Mouse (Mus musculus) ES-E14 (cell line): ENCODE measurements around the gene Adora2b. TPM values are rescaled to one million over a fixed set of nuclear protein-coding genes. Genes with fewer than 3 reads are reported as not detected.

Experiments used
- DNase-seq: peaks from one replicate; pipeline ENCODE4 v3.0.0-alpha.2; 2013; ENCODE audit warnings: low read depth, low spot score
- H3K27ac ChIP-seq: 2 replicates; pipeline ENCODE4 v1.5.1; 2012; ENCODE audit warnings: low read depth, mild to moderate bottlenecking, low read length, moderate library complexity, mixed read lengths; ENCODE audit not compliant: poor library complexity, insufficient read depth, severe bottlenecking
- H3K36me3 ChIP-seq: 2 replicates; pipeline ENCODE4 v1.6.1; 2012; ENCODE audit warnings: mild to moderate bottlenecking, low read length, moderate library complexity, mixed read lengths; ENCODE audit not compliant: control insufficient read depth, poor library complexity, insufficient read depth, severe bottlenecking
- H3K4me1 ChIP-seq, 2 experiments: fragments of 150-350 bp in 1 of 2; sonication (generic) in 1 of 2; 2 replicates each; pipeline ENCODE4 v1.6.1; 2012; ENCODE audit warnings: low read length in 2 of 2, mild to moderate bottlenecking in 1 of 2, mixed read lengths in 1 of 2; ENCODE audit not compliant: control insufficient read depth in 2 of 2, insufficient read depth in 2 of 2, poor library complexity in 1 of 2
- H3K4me3 ChIP-seq, 2 experiments: fragments of 150-350 bp in 1 of 2; sonication (generic) in 1 of 2; 2 replicates each; pipeline ENCODE4 v1.5.1; 2012; ENCODE audit warnings: low read length in 2 of 2, low read depth in 1 of 2, mild to moderate bottlenecking in 1 of 2, mixed read lengths in 1 of 2; ENCODE audit not compliant: insufficient read depth in 1 of 2, poor library complexity in 1 of 2, severe bottlenecking in 1 of 2
- H3K9ac ChIP-seq: 2 replicates; pipeline ENCODE4 v1.6.1; 2012; ENCODE audit warnings: low read depth, mild to moderate bottlenecking, low read length, mixed read lengths; ENCODE audit not compliant: poor library complexity, insufficient read depth, severe bottlenecking
- H3K9me3 ChIP-seq: fragments of 150-350 bp; sonication (generic); 2 replicates; pipeline ENCODE4 v1.6.1; 2012; ENCODE audit warnings: low read depth, mild to moderate bottlenecking, low read length; ENCODE audit not compliant: control insufficient read depth, insufficient read depth
- CHD2 ChIP-seq: IDR thresholded peaks from 2 replicates; pipeline ENCODE4 v1.6.1; 2014; ENCODE audit warnings: mild to moderate bottlenecking, low read depth, low read length, inconsistent platforms
- HCFC1 ChIP-seq: IDR thresholded peaks from 2 replicates; pipeline ENCODE4 v1.6.1; 2012; ENCODE audit warnings: low read length, inconsistent platforms, borderline replicate concordance; ENCODE audit not compliant: insufficient read depth
- MAFK ChIP-seq: IDR thresholded peaks from 2 replicates; pipeline ENCODE4 v1.6.1; 2014; ENCODE audit warnings: mild to moderate bottlenecking, low read depth, low read length, inconsistent platforms; ENCODE audit not compliant: insufficient read depth
- ZC3H11A ChIP-seq: IDR thresholded peaks from 2 replicates; pipeline ENCODE4 v1.6.1; 2012; ENCODE audit warnings: low read depth, mild to moderate bottlenecking, inconsistent platforms, low read length, borderline replicate concordance
- ZNF384 ChIP-seq: IDR thresholded peaks from 2 replicates; pipeline ENCODE4 v1.6.1; 2012; ENCODE audit warnings: low read depth, low read length, inconsistent platforms
- in situ Hi-C, 2 experiments: fragments of 600-800 bp; cut with MboI; formaldehyde crosslinking; loops; one replicate each; pipeline ENCODE4 v1.15.1; 2025; ENCODE audit warnings: low sequenced_read_pairs in 2 of 2, inconsistent platforms in 1 of 2; ENCODE audit not compliant: unreplicated experiment in 2 of 2
- total RNA-seq: library from RNA; depleted of rRNA; stranded (reverse); fragments of 300-350 nt; gene quantifications from 2 replicates; pipeline ENCODE4 v1.2.3, GENCODE M21; 2012

Gene Adora2b
- total RNA-seq, 1 experiment = 8.0 TPM

- H3K4me1 ChIP-seq = no peaks in the 10 kb centered on the region
- in situ Hi-C loops = no loop called here
- no peak overlapping the region for H3K9ac ChIP-seq
- DNase-seq = no peak
- TF ChIP-seq MAFK (no peak), ZC3H11A (no peak), HCFC1 (no peak), ZNF384 (no peak), CHD2 (no peak)
- peaks cover 8% of the 10 kb centered on the region; the same call in 1 of the 2 replicates for H3K36me3 ChIP-seq
- no peak overlapping the region for H3K27ac ChIP-seq
- no peaks in the 10 kb centered on the region for H3K9me3 ChIP-seq
- no peak overlapping the region for H3K4me3 ChIP-seq
Observed at GRCm38 (mm10) chr11:62266466-62267214, 17.9 kb downstream of the Adora2b start.

- Histone ChIP-seq H3K9ac (no peak overlapping the region), H3K36me3 (peaks cover 8% of the 10 kb centered on the region; the same call in 1 of the 2 replicates), H3K4me3 (no peak overlapping the region), H3K27ac (no peak overlapping the region), H3K9me3 (no peaks in the 10 kb centered on the region), H3K4me1 (no peaks in the 10 kb centered on the region)
- no peak for DNase-seq
- TF ChIP-seq CHD2 (no peak), MAFK (no peak), ZC3H11A (no peak), ZNF384 (no peak), HCFC1 (no peak)
- in situ Hi-C loops = no loop called here
Observed at GRCm38 (mm10) chr11:62268381-62268780, 19.6 kb downstream of the Adora2b start.

DNA sequence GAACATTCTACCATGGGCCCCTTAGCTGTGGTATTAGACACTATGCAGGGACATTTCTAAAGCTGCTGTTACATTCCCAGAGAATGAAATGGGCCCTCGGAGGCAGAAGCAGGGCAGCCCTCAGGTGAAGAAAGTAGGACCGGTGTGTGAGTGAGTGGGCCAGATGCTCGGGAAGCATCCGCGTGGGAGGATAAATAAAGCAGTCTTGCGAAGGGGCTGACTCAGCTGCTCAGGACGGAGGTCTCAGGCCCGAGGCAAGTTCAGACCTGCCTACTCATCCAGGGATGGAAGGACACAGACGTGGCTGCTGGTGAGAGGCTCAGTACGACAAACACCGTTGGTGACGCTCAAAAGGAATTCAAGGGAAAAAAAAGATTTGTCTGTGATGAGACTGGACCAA is 20.3 kb downstream of the Adora2b start:
- peaks cover 9% of the 10 kb centered on the region; the same call in 1 of the 2 replicates for H3K36me3 ChIP-seq
- no peak for TF ChIP-seq ZC3H11A
- TF ChIP-seq MAFK = peak; percentile 47; the same call in 1 of the 2 replicates
- H3K4me3 ChIP-seq = no peak overlapping the region
- H3K9me3 ChIP-seq = no peaks in the 10 kb centered on the region
- H3K27ac ChIP-seq = no peak overlapping the region
- in situ Hi-C loops = no loop called here
- DNase-seq = no peak
- H3K4me1 ChIP-seq = no peaks in the 10 kb centered on the region
- no peak overlapping the region for H3K9ac ChIP-seq

DNA sequence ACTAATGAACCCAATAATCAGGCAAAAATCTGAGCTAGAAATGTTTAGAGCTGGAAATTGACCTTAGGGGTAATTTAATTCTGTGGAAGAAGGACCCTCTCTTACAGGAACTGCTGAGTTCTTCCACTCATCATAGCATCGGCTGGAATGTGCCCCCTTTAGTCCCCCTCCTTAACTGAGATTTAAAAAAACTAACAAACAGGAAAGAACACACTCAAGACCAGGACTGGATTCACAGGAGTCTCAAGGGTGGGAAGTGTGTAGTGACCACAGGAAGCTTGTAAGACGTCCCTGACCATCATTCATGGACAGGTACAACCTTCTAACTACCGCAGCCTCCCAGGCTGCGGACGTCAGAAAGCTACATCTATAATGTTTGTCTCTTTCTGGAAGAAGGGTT is 22.1 kb downstream of the Adora2b start:
- Histone ChIP-seq H3K4me1 (no peaks in the 10 kb centered on the region), H3K36me3 (peaks cover 9% of the 10 kb centered on the region; the same call in 1 of the 2 replicates), H3K9ac (no peak overlapping the region), H3K4me3 (no peak overlapping the region), H3K27ac (no peak overlapping the region), H3K9me3 (no peaks in the 10 kb centered on the region)
- TF ChIP-seq ZC3H11A (no peak), CHD2 (no peak), MAFK (no peak), HCFC1 (no peak), ZNF384 (no peak)
- in situ Hi-C loops = loop anchor here in 1 of 2 experiments (10.0 kb wide), 1 partner anchor 316 kb away; the partner anchor contains the start of gene Specc1
- no peak for DNase-seq
